Mouse (Mus musculus): ENCODE measurements around the gene Pear1.

Gene Pear1

GRCm38 (mm10) chr3:87804038-87804677 lies 19.9 kb downstream of the Pear1 start:
- DNase-seq: peak; percentile 7

- DNase-seq: no peak
Measured at GRCm38 (mm10) chr3:87801681-87802080, 22.4 kb downstream of the Pear1 start.

DNA sequence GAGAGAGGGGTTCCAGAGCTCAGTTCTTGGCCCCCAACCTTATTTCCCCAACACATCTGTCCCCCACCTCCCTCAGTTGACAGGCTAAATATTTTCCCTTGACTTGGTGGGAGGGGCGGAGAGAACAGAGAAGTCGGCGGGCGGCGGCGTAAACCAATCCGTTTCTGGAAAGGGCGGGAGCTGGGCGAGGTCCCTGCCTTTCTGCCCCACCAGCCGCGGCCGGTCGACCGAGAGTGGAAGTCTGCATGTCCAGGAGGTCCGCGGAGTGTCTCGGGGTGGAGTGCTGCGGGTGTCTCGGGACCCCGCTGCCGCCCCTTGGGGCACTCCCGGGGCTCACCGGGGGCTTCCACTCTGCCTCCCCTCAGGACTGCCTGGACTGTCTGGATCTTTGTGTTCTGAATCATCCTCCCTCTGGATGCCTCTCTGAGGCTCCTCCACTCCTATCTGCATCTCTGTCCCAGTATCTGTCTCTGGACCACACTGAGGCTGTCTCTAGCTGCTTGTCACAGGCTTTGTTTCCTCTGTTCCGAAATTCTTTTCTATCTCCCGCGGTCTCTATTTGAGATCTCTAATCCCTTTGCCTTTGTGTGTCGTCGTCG lies 27.3 kb downstream of the Pear1 start, which contains the start of gene Insrr:
TSS of gene Insrr (plus strand) at position 216 of the 599 bp plus-strand sequence.
- DNase-seq: no peak

- peak; percentile 57 for DNase-seq
Measured at GRCm38 (mm10) chr3:87795336-87796277, 28.5 kb downstream of the Pear1 start.

DNA sequence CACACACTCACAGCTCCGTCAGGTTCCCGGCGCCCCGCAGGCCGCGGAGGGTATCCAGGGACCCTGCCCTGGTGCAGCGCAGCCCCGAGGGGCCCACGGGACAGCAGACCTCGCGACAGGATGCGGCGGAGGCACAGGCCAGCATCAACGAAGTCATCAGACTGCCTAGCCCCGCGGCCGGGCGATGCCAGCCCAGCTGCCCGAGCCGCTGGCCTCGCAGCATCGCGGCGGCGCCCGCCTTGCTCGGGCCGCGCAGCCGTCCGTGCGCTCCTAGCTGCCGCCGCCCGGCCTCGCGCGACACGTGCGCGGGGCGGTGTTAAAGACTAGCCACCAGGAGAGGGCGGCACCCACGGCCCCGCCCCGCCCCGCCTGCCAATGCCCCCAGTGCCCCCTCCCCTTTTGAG lies 29.2 kb downstream of the Pear1 start, which contains the start of gene Ntrk1:
TSS of gene Ntrk1 (minus strand) at position 241 of the 404 bp plus-strand sequence.
- no peak for DNase-seq

DNA sequence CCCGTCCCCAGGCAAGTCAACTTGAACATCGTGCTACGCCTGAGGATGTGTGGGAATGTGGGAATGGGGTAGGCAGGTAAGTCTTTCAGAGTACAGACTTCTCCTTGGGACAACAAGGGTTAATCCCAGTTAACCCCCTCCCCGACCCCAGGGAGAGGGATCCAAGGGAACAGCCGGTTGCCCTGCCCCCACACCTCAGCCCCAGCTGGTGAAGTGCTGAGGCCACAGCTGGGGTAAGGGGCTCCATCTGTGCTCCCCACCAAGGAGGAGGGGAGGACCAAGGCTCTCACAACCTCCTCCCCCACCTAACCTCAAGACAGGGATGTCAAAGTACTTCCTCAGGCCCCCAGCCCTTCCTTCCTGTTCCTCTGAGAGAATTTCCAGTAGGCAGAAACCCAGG lies 34.3 kb downstream of the Pear1 start:
- no peak for DNase-seq

DNA sequence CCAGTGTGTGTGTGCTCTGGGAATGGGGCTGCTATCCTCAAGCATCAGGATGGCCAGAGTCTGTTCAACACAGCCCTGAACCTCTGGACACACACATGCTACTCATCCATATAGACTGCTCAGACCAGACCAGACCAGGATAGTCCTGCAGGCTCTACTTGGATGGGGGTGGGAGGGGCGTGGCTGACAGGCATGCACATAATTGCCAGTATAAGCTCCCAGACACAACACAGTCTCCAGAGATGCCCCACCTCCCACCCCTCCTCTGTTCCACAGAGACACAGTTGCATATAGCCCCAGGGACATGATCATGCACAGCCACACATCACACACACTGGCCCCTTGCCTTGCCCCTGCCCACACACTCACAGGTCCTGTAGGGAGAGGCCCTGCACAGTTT lies 34.9 kb downstream of the Pear1 start:
- DNase-seq: no peak

DNA sequence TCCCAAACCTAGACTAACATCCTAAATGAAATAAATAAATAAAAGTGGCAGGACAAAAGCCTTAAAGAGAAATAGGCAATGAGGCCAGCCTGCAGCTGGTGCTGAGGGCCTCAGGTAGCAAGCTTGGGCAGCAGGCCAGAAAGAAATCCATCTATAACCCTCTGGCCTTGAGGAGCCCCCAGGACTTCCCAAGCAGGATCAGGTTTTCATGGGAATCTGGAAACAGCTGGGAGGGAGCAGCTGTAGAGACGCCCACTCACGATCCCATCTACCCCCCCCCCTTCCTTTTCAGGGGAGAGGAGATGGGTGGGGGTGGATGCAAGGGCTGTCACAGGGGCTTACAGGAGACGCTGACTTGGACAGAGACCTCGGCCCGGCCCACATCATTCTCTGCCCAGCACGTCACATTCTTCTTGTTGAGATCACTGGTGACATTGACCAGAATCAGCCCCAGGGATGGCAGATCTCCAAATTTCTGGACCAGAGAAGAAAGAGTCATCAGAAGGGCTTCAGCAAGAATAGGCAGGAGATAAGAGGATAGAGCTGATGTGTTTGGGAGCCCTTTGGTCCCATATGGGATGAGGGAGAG lies 38.4 kb downstream of the Pear1 start:
- DNase-seq: no peak

GRCm38 (mm10) chr3:87785156-87785555 lies 39.0 kb downstream of the Pear1 start:
- DNase-seq: no peak

- DNase-seq: no peak
Measured at GRCm38 (mm10) chr3:87783282-87784023, 40.7 kb downstream of the Pear1 start.

GRCm38 (mm10) chr3:87779086-87779485 lies 45.0 kb downstream of the Pear1 start:
- no peak for DNase-seq

DNA sequence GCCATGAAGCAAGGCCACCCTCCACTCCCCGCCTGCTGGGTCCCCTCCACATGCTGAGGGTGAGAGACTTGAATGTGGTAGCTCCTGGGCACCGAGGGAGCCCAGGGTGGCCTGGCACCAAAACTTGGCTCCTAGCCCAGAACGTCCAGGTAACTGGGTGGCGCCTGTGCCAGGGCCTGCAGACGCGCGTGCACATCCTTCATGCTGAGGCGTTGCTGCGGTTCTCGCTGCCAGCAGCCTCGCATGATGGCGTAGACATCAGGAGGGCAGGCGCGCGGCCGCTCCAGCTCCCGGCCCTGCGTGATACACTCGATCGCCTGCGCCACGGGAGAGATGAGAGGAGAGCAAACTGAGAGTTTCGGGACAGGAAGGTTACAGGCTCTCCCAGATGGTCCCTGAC lies 45.8 kb downstream of the Pear1 start:
- DNase-seq: no peak

DNA sequence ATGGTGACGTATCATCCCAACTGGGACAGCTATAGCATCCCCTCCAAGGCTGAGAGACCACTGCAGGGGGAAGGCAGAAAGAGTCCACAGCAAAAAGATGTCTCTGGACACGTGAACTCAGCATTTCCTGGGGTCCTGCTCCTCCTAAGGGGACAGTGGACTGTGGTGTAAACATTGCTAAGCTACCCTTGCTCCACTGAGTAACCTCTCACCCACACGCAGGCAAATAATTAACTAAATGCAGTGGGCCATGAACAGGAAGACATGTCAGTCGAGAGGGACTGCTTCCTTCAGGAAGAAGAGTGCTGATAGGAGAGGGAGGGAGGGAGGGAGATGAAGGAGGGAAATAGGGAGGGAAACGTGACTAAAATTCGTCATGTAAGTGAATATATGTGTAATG lies 53.0 kb downstream of the Pear1 start:
- DNase-seq: no peak

GRCm38 (mm10) chr3:87770280-87770679 lies 53.8 kb downstream of the Pear1 start:
- DNase-seq: peak; percentile 50

DNA sequence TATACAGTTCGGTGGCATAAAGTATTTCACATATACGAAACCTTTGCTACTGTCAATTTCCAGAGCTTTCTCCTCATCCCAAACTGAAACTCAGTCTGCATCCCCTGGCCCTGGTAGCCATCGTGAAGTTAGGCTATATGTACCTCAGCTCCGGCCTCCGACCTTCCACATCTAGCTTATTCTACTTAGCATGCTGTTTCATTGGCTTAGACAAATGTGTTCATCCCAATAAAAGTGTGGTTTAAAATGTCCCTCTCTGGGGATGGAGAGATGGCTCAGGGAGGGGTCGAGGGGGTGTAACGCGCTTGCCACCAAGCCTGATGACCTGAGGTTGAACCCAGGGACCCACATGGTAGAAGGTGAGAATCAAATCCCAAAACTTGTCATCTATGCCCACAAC lies 54.6 kb downstream of the Pear1 start:
- no peak for DNase-seq

- peak; percentile 83 for DNase-seq
Measured at GRCm38 (mm10) chr3:87768844-87769243, 55.3 kb downstream of the Pear1 start.

DNA sequence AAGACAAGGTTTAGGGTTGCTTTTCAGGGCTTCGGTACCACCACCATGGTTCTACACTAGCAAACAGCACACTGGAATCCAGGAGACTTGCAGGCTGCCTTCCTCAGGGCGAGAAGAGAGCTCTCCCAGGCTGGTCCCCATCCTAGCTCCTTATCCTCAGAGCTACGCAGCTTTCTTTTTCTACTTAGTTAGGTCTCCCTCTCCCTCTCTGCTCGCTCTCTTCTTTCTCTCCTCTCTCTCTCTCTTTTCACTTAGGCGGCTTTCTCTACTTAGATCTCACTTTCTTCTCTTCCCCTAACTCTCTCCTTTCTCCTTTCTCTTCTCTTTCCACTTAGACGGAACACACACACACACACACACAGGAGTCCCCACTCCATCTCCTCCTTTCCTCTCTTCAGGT lies 55.7 kb downstream of the Pear1 start:
- no peak for DNase-seq

DNA sequence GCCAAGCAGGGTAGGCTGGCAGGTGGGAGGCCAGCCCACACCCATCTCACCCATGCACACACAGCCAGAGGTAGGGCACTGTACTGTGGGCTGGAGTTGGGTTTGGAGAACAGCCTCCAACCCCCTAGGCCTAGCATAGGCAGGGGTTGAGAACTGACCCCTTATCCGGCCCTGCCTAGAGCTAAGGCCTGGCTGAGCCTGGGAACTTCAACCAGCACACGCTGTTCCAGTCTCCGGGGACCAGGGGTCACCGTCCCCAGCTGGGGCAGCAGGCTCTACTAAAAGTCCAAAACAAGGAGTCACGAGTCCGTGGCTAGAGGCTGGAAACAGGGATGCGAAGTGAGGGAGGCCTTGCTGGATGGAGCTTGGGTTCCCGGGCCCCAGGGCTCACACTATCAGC lies 56.3 kb downstream of the Pear1 start:
- DNase-seq: no peak

GRCm38 (mm10) chr3:87766284-87766667 lies 57.8 kb downstream of the Pear1 start:
- no peak for DNase-seq

DNA sequence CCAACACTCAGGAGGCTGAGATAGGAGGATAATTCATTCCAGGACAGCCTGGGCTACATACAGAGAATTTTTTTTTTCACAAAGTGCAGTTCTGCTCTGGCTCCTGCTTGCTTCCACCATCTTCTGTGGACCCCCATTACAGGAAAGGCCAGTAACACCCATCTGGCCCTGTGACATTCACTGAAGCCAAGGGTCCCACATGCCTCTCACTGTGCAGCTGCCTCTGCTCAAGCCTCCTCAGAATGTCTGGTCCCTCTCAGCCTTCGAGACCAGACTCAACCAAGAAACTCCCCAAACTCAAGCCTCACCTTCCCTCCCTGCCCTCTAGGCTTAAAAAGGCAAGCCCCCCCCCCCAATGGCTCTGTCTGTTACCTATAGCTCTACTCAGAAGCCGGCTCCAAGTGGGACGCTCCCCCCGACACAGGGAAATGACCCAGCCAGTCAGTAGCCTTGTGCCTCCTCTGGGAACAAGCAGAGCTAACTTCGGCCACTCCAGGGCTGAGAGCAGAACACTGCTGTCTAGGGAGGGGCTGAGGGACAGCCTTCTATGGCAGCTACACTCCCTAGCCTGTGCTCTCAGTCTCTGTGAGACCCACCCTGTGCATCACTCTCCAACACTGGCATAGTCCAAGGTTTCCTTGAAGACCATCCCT lies 58.3 kb downstream of the Pear1 start:
- DNase-seq: no peak

GRCm38 (mm10) chr3:87765091-87765490 lies 59.0 kb downstream of the Pear1 start:
- DNase-seq: peak; percentile 81

DNA sequence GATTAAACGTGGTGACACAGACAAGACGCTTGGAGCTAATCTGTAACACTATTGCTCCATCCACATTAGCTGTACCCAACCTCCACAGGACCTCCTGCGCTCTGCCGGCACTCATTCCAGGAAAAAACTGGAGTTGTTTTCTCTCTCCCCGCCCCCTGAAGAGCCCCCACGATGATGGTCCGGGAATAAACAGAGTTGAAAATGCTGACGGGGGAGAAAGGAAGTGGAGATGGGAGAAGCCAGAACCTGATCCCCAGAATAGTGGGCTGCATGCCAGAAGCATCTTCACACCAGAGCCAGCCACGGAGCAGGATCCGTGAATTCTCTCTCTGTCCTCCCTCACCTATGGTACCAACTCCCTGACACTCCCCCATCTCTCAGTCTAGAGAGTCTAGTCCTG lies 59.6 kb downstream of the Pear1 start:
- no peak for DNase-seq

Measured in thymus, postnatal 25 days (tissue).